Mouse (Mus musculus) kidney, postnatal 10 days (tissue): Measurements from ENCODE around the gene Tsr3.
"Not testable (repeated sequence)": the region's sequence is repeated elsewhere in the genome, so short reads cannot be mapped to it uniquely, and the experiment has no call there.

Source experiments
- DNase-seq: peaks from one replicate; pipeline ENCODE4 v3.0.0; 2021; ENCODE audit warnings: mixed read lengths

The Tsr3 gene

DNA sequence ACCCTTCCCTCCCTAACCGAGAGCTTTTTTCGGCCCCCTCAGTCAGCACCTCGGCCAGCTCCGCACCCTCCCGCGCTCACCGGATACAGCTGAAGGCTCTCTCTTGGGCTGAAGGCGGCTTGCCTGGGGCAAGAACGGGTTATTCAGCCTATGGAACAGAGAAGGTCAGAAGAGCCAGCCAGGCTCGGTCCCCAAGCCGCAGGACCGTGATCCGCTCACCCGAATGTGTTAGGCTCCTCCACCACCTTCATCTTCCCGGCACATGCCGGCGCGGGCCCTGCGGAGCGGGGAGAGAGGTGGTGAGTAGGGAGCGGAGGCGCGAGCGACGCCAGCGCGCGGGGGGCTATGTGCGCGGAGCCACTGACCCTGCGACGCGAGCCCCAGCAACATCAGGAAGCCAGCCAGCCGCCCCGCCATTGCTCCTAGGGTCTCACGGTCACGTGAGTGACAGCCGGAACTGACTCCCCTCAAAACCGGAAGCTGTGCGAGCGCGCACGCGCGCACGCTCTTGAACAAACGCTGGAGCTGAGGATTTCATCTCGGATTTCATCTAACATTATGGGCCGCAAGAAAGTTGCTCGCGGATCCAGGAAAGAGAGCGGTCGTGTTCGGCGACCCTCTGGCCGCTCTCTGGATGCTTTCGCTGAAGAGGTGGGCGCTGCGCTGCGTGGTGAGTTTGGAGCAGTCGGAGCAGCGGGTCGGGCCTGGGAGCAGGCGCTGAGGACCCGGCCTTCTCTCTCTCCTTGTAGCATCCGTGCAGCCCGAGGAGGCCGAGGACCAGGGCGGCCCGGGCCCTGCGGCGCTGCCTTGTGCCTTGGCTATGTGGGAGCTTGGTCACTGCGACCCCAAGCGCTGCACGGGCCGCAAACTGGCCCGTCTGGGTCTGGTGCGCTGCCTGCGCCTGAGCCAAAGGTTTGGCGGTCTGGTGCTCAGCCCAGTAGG is at the start of gene Tsr3, which contains the start of gene Gnptg:
Gene Tsr3 (plus strand): TSS at position 476 of the 942 bp plus-strand sequence.
Gene Gnptg (minus strand): TSS at position 430 of the 942 bp plus-strand sequence.
- DNase-seq = peak; percentile 92

DNA sequence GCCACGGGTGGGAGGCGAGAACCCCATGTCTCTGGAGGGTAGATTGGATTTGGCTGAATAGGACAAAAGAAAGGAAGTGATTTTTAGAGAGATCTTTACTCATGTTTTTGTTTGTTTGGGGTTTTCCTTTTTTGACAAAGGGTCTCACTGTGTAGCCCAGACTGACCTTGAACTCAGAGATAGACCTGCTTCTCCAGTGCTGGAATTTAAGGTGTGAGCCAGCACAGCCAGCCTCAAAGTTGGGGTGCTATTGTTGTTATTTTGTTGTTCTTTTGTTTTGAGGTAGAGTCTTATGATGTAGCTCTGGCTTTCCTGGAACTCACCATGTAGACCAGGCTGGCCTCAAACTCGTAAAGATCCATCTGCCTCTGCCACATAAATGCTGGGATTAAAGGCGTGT is 37.6 kb upstream of the Tsr3 start:
- no peak for DNase-seq

DNA sequence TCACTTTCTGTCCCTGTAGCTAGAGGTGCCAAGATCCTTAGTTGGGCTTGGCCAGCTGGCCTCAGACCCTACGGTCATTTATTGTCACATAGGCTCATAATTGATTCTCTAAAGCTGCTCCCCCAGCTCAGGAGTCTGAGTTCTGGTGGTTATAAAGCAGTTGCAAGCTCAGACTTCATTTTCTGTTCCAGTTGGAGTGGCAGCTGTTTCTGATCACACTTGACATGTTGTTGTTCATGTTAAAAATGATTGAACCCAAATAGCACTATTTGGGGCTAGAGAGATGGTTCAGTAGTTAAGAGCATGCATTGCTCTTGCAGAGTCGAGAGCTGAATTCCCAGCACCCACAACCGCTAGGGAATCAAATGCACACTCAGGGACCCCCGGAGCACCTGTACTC is 30.0 kb upstream of the Tsr3 start:
- DNase-seq = peak; percentile 31

DNA sequence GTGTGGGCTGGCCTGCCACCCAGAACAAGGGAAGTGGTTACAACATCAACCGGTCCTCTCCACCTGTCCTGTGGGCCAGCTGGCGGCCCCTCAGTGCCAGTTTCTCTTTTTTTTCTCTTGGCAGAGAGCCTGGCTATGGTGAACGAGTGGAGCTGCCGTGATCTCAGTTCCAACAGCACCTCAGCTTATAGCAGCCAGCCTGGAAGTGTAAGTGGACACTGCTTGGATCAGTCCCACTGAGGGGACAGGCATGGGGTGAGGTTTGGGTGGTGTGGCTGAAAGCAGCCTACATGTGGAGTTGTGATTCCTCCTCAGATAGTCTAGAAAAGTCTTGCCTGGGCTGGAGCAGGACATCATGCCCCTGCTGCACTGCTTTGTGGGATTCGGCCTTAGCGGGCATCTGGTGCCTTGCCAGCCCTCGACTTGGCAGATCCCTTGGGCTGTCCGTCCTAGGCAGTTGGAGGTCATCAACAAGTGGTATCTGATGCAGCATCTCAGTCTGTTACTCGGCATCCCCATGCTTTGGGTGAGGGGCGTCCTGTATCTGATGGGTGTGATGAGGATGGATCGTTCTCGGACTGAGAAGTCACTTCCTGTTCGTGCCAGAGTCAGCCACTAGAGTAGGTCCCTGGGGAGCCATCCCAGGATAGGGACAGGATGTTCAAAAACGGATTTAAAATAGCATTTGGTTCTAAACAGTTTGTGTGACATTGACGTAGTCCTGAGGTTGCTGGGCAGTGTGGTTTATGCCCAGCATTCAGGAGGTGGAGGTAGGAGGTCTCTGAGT is 29.1 kb upstream of the Tsr3 start:
- peak; percentile 60 for DNase-seq

DNA sequence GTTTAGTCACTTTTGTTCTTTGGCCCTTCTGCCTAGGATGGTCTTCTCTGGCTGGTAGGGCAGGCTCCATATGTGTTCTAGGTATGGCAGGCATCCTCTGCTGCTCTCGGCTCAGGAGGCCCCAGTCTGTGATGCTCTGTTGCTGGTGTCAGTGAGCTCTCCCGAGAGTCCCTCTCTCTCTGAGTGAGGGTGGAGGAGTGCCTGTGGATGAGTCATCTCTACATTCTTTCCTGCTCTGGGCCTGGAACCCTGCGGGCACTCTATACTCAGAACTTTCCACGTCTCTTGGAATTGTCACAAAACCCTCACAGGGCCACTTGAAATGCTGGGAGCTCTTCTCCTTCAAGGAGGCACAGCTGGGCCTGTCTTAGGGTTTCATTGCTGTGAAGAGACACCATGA is 28.3 kb upstream of the Tsr3 start:
- DNase-seq = no peak

DNA sequence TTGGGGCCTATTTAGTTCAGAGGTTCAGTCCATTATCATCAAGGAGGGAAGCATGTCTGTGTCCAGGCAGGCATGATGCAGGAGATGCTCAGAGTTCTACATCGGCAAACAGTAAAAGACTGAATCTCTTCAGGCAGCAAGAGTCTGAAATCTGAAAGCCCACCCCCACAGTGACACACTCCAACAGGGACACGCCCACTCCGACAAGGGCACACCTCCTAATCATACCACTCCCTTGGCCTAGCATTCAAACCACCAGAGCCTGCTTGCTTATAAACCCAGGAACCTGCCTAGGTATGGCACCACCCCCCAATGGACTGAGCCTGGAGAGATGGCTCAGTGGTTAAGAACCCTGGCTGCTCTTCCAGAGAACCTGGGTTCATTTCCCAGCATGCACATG is 24.5 kb upstream of the Tsr3 start:
- no peak for DNase-seq

DNA sequence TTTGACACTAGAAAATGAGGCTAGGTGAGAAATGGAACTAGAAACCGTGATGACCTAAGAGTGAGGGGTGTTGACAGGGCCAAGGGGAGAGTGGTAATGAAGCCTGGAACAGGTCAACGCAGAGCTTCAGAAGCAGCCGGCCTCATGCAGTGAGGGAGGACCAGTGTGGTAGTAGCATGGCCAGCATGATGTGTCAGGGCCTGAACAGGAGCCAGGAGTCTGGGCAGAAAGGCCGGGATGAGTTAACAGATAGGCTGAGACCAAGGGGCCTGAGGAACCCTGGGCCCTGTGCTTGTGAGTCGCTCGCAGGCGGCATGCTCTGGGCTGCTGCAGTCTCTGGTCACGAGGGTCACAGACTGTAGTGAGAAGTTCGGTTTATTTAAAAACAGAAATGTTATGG is 21.0 kb upstream of the Tsr3 start:
- no peak for DNase-seq

DNA sequence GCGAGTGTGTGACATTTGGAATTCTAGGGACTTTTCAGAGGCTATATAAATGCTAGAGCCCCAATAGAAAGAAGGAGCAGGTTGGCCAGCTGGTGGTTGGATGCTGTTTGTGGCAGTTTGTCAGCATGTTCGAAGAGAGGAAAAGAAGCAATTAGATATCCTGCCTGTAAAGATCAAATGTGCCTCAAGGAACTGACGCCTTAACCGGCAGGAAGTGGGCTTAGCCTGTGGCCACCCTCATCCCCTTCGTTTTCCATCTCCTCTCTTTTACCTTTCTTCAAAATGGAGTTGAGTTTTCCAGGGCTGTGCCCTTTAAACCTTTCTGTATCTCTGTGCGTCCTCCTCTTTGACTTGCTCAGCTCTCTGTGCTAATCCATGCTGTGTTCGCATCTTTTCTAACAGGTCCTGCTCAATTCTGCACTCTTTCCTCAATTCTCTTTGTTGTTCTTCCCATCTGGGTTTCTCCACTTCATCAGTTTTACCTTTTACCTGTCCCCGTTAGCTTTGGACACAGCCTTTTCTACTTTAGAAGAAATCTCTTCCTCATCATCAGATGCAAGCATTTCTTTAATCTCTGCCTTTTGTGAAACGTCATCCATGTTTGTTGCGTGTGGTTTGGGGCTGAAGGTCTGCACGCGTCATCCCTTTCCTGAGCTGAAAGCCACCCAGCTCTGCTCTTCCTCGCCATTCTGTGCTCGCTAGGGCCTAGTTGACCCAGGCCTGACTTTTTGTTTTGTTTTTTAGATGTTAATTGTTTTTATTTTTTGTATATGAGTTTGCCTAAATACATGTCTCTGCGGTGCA is 20.3 kb upstream of the Tsr3 start:
- DNase-seq = no peak

DNA sequence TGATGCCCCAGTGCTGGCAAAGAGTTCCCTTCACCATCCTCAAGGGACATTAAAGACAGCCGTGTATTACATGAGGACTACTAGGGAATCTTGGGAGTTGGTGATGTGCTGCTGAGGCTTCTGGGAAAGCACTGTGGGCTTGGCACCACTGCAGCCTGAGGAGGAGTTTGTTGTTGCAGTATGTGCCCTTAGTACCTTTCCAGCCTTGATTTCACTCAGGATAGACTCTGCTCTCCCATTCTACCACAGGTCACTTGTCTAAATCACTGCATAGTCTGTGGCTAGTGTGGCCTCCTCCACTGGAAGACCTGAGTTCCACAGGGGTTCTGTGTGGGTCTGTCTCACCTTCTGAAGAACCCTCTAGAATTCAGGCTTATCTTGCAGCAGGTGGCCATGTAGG is 19.2 kb upstream of the Tsr3 start:
- DNase-seq = no peak

DNA sequence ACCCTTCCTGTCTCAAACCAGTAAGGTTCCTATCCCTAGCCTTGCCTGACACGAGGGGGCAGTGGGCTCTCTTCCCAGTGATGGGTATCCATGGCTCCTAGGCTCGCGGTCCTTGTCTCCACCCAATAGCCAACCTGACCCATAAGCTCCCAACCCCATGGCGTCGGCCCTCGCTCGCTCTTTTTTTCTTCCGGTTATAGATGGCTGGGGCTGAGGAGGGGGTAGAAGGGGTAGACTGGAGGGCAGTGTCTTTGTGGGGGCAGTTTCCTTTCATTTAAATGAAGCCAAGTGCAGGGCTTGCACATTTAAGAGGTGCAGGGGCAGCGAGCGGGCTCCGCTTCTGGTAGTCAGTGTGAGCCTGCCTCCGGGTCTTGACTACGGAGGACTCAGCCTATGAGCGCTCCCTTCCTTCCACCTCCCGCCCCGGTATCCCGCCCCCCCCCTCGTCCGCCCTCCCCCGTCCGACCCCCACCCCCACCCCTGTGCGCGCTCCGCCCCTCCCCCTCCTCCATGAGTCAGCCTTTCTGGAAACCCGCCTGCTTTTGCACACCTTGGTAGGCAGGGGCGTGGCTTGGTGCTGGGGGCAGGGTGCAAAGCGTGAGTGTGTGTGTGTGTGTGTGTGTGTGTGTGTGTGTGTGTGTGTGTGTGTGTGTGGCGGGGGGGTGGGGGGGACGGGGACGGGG is 18.0 kb upstream of the Tsr3 start:
- peak; percentile 84 for DNase-seq

DNA sequence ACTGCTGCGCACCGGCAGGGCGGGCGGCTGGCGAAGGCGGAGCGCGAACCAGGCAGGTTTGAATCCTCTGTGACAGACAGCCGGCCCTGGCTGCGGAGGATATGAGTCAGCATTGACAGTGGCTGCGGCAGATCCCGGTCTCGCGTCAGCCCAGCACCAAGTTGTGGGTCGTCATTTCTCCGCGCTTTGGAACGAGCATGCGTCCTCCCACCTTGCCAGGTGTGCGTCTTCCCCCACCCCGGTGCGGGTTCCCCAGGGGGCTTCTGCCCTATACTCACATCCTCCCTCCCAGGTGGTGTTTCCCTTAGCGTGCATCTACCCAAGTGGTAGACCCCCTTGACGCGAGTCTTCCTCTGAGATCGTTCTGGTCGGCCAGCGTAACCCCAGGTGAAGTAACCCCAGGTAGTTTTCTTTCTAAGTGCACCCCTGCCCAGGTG is 17.4 kb upstream of the Tsr3 start:
- not testable (repeated sequence) for DNase-seq

DNA sequence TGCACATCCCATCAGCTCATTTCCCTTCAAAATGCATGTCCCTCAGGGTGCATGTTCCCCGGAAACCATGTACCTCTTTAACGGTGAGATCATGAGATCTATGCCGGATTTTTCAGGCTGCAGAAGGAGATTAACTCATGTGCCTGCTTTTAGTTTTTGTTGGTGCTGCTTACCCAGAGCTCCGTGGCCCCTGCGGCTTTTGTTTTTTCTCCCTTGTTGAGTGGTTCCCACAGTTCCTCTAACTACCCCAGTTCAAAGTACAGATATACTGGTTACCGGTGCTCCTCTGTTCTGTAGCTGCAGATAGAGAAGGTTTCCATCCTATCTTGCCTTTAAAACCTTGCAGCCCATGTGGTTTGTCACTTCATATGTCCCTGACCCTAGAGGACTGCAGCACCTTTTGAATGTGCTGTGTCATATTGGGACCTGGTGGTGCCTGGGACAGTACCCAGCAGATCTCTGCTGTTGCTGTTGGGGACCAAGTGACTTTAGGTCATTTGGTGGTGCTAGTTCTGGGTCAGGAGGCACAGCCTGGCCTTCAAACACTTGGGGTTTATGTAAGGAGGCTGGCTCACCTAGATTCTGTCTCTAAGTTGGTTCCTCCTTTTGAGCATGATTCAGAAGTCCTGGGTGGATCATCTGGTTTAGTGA is 16.9 kb upstream of the Tsr3 start:
- DNase-seq = no peak

DNA sequence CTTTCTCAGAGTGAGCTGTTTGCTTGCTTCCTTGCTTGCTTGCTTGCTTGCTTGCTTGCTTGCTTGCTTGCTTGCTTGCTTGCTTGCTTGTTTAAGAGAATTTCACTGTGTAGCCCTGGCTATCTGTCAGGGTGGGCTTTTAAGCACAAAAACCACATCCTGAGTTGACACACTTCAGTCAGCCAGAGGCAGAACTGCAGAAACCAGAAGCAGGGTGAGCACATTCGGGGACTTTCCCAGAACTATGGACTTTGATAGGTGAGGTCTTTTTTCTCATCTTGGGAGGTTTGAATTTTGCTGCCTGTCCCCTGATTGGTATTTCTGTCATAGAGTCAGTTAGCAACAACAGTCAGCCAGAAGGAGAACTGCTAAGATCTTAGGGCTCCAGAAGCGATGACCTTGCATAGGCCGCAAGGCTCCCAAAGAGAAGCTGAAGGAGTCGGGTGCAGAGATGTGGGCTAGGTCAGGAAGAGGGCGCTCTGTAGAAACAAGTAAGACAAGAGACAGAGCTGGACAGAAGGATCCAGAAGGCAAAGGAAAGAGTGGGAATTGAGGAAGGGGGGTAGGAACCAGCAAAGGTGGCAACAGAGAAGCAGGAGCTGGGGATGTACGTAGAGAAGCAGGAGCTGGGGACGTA is 15.3 kb upstream of the Tsr3 start:
- no peak for DNase-seq

DNA sequence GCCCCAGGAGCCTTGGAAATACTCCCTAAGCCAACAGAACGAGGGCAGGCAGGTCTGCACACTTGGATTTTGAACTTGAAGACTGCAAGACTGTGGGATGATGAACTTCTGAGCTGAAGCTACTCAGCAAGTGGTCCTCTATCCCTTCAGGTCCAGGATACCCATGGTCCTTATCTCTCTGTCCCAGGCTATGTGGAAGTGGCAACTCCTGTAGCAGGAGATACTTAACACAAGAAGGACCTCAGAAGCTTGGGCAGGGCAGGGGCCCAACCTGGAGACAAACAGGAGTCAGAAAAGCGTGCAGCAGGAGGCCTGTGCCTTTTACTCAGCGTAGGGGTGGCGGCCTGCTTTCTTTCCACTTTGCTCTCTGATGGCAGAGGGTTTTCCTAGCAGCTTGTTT is 14.3 kb upstream of the Tsr3 start:
- DNase-seq = no peak

DNA sequence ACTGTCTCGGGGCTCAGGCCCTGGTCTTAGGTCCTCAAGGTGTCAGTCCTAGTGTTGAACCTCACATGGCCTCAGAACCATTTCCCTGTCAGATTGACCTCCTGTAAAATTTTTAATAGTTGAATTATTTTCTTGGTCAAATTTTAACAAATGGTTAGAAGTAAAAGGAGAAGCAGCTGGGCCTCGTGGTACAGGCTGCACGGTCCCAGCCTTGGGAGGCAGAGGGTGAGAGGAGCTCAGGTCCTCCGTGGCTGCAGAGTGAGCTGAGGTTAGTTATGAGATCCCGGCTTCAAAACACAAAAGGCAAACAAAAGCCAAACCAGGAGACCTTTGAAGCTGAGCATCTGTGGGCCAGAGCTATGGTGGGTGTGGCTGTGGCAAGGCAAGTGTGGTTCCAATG is 12.0 kb upstream of the Tsr3 start:
- peak; percentile 34 for DNase-seq

DNA sequence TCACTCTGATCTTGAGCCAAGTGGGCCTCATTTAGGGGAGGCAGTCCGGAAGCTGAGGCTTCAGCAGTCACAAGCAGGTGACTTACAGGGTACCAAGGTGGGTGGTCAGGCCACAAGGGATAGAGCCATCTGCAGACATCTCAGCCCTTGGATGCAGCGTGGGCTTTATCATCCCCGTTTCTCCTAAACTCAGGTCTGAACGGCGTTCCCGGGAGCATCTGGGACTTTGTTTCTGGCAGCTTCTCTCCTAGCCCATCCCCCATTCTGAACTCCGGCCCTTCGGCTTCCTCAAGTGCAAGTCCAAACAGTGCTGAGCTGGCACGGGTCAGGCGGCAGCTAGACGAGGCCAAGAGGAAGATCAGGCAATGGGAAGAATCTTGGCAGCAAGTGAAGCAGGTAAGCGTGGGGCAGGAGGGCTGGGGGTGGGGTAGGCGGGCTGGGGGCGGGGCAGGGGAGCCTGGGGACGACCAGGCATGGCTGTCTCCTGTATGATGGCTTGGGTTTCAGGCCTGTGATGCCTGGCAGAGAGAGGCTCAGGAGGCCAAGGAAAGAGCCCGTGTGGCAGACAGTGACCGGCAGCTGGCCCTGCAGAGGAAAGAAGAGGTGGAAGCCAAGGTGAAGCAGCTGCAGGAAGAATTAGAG is 9.8 kb upstream of the Tsr3 start:
- not testable (repeated sequence) for DNase-seq

DNA sequence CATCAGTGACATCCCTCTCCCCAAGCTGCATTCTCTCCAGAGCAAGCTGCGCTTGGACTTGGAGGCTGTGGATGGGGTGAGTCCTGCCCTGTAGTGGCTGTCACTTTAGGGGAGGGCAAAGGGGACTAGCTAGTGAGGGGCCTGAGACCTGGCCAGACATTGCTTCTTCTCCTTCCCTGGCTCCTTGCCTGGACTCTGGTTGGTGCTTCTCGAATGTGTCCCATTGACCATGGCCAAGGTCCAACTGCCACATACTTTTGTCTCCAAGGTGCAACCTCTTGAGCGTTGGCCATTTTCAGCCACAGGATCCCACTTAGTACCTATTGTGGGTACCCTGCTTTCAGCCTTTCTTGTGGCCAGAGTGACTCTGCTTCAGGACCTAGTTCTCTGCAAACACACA is 9.3 kb upstream of the Tsr3 start:
- peak; percentile 53 for DNase-seq

DNA sequence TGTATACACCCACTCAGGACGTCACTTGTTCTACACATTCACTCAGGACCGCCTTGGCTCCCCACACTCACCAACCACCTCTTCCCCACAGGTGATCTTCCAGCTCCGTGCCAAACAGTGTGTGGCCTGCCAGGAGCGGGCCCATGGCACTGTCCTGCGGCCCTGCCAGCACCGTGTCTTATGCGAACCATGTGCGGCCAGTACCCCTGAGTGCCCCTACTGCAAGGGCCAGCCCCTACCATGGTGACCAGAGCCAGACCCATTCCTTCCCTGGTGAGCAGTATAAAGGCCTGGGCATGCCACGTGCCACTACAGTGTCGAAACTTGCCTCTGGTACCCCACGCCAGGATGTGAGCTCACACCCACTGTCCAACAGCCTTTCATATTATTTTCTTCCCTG is 8.3 kb upstream of the Tsr3 start:
- DNase-seq = not testable (repeated sequence)

DNA sequence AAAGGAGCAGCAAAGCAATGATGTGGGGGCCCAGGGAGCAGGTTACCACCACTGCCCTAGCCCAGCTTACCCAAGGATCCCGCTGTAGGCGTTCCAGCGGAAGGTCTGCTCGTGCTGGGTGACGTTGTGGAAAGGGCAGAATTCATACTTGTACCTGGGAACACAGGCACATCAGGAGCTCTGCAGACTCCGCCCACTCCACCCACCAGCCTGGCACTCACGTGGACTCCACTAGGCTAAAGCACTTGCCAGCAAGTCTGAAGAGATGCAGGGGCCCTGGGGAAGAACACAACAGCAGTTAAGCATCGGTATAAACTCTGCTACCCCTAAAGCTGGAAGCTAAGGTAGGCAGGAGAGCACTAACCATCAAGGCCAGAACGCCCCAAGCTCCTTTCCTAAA is 4.3 kb upstream of the Tsr3 start:
- no peak for DNase-seq

DNA sequence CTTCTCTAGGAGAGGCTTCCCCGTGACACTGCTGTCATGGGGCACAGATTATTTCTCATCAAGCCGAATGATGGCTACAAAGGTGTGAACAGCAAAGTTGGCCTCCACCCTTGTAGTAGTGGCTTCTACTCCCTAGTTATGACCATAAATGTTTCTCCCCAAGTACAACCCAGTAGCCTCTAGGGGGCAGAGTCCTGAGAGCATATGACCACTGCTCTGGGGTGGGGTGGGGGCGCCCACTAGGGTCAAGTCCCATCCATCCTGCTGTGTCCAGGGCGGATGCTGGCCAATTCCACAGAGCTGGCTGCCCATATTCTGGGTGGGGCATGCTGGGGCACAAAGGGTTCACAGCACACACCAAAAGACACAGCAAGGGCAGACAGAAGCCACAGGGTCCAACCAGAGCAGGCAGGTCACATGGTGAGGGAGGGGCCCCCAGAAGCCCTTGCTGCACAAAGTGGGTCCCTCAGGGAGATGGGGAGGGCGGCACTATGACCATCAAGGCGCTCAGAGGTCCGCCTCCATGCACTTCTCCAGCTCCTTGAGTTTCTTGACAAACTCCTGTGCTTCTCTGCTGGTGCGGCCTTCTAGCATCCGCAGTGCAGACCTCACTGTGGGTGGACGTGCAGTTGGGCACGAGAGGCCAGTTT is 3.3 kb downstream of the Tsr3 start:
- peak; percentile 28 for DNase-seq
